Mouse (Mus musculus) neutrophil, adult 5-6 weeks (primary cell): Measurements from ENCODE around the gene Fryl. TPM values are rescaled to one million over a fixed set of nuclear protein-coding genes. Genes with fewer than 3 reads are reported as not detected.

Source experiments
- ATAC-seq: fragments of 151-379, 151-347 bp; 2 replicates; pipeline ENCODE4 v1.8.0; 2017; ENCODE audit warnings: mild to moderate bottlenecking, moderate TSS enrichment; ENCODE audit not compliant: insufficient number of reproducible peaks, poor library complexity, low FRiP score, severe bottlenecking; ENCODE audit errors: extremely low read depth
- total RNA-seq: library from RNA; stranded (forward); fragments of 200-1000 nt; gene quantifications from 2 replicates; pipeline ENCODE4 v1.2.3, GENCODE M21; 2017

The Fryl gene
- total RNA-seq, result 144 and 156 TPM in 2 replicates

DNA sequence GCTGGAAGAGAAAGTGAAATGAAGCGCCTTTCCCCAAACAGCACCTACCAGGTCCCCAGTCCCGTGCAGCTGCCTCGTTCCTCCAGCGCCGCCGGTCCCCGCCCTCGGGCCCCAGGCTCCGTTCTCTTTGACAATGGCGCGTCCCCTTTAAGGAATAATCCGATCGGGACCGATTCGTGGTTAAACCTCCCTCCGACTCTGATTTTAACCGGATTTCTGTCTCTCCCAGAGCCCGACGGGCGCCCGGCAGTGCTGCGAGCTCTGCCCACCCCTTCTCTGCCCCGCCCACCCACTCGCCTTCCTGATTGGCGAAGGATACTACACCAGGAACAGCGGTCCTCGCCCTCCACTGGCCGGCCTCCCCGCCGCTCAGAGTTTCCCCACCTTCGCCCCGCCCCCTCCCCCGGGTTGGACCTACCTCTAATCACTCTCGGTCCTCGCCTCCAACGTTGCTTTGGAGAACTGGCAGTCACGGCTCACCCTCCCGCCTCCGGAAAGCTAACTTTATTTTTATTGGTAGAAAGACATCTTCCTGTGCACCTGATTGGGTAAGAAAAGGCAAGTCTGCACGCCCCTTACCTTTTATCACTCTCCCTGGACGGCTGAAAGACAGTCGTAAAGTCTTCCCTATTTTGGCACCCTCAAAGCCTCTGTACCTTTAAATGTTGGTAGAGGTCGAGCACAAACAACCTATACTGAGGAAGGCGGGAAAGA, at the start of gene Fryl:
Gene Fryl, minus strand, starts transcription at position 268 of the 714 bp plus-strand sequence.
- ATAC-seq, result peak; percentile 93

DNA sequence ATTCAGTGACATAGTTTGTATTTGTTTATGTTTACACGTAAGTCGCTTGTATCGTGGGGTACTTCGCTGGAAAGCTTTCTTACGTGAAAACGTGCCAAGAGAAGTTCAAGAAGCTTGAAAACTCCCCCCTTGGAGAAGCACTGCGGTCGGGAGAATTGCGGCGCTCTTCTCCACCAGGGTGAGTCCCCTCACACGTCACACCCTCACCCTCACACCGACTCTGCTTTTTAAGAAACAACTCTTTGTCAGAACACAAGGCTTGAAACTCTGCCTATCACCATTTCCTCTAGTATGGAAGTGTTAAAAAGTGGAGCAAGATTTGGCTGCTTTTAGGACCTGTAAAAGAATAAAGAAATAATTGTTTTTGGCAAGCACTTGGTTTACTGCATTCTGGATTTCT, 48.1 kb upstream of the Fryl start:
- no peak for ATAC-seq

DNA sequence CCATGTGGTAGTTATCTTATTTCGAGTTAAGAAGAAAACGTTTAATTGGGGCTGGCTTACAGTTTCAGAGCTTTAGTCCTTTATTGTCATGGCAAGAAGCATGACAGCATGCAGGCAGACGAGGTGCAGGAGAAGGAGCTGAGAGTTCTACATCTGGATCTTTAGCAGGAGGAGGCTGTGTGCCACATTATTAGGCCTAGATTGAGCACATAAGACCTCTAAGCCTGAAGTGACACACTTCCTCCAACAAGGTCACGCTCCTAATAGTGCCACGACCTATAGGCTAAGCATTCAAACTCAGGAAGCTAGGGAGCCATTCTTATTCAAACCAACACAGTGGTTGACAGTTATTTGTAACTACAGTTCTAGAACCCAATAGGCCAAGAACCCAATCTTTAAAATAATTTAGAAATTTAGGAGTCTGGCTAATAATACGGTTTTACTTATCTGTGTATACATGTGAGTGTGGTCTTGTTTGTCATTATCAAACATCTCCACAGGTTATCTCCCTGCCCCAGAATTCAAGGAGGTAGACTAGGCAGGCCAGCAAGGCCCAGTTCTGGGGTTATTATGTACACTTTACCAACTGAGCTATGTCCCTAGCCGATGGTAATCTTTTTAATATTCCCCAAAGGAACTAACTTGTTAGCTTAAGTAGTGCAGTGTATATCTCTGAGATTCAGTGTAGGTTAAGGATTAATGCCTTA, 45.3 kb upstream of the Fryl start:
- ATAC-seq, result no peak

DNA sequence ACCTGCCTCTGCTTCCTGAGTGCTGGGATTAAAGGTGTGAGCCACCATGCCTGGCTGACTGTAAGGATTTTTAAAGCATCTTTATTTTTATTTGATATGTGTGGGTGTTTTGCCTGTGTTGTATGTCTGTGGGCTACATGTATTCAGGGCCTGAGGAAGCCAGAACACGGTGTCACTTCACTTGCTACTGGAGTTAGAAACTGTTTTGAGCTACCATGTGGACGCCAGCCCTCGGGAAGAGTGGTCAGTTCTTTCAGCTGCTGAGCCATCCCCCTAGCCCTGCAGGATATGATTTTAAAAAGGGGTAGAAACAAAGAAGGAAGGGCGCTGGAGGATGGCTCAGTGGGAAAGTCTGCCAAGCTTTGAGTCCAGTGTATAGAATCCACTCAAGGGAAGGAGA, 39.5 kb upstream of the Fryl start:
- no peak for ATAC-seq

DNA sequence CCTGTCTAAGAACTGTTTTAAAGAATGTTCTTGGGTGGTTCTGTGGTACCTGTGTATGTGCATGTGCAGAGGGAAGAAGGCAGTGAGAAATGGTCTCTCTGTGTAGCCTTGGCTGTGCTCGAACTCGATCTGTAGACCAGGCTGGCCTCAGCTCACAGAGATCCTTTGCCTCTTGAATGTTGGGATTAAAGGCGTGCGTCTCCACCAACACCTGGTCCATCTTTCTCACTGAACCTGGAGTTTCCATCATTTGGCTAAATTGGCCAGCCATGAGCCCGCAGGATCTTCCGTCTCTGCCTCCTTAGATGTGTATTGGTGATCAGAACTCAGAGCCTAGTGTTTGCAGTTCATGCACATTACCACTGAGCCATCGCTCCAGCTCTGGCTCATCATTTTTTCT, 38.6 kb upstream of the Fryl start:
- no peak for ATAC-seq

DNA sequence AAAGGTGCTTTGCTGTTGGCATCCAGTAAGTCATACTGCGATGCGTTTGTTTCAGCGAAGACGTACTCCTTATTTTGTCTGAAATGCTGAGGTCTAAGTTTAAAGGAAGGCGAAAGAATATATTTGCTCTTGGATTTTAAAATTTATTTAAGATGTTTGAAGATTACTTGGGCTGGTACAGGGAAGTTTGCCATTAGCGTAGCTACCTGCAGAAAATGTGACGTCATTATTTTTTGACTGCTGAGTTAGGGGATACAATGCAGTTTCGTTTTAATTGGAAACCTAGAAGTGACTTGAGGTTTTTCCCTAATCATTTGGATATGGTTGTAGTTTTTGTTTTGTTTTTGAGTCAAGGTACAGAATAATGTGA, 37.0 kb upstream of the Fryl start:
- ATAC-seq, result no peak

DNA sequence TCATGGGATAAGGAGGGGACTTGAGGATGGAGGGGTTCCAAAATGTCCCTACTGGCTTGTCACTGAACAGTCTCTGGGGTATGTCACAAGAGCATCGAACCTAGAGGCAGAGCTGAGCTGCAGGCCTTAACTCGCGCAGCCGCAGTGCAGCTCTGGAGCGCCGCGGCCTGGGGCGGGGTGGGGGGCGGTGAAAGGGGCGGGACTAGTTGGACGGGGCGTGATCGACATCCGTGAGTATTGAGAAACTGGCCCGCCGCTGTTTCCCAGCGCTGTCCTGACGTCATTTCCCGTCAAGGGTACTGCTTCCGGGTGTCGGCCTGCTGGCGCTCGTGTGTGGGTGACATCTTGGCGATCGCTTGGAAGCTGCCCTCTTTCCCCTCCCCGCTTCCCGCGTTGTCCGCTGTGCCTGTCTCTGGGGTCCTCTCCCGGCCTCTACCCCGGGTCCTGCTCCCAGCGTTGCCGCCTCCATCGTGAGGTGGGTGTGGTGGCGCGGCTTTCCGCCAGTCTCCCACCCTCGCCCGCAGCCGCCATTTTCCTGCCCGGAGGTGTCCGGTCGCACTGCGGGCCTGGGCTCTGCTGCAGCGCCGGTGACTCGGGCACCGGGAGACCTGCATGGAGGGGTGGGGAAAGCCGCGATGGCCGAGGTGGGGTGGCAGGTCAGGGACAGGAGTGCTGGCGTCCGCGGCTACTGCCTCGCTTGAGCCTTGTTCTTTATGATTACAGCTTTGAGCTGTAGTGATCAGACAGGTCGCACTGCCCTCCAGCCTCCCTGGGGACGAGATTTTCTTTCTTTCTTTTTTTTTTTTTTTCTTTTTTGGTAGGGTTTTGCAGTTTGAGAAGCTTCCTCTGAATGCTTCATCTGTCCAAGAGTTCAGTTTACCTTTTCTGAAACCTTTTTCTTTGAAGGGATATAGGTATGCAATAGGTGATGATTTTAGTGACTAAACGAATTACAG, 36.4 kb upstream of the Fryl start, which contains the start of gene Ociad1:
Gene Ociad1, plus strand, starts transcription at position 283 of the 956 bp plus-strand sequence.
- ATAC-seq, result peak; percentile 99

DNA sequence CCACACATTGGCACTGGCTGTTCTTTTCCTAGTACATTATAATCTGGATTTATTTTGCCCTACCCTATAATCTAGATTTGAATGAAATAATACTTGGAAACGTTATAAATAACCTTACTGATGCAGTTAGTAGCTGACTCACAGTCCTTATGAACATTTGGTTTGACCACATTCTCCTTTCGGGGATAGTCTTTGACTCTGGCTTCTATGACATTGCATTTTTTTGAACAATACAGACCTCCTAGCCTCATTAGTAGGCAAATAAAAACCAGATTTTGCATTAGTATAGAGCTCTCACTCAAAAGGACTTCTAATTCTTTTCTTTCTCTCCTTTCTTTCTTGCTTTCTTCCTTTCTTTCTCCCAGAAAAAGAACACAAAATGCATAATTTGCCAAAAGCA, 33.5 kb upstream of the Fryl start:
- ATAC-seq, result no peak

DNA sequence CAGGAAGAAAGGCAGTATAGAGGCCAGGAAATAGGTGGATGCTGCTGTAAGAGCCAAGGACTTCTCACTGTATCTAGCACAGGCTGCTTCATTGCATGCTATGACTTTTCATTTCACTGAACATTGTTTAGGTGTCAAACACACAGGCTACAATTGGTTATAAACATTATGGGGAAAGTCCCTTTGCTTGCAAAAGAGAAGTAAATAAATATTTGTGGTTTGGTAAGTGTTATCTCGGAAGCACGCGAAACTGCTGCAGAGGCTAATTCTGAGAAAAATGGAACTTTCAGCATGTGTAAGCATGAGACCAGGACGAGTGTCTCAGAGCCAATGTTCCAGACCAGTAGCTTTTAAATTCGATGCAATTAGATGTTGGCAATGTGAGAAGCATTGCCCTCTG, 30.2 kb upstream of the Fryl start:
- 0 out of 2 replicates have a peak, but pooled peaks have one; percentile 9 for ATAC-seq

DNA sequence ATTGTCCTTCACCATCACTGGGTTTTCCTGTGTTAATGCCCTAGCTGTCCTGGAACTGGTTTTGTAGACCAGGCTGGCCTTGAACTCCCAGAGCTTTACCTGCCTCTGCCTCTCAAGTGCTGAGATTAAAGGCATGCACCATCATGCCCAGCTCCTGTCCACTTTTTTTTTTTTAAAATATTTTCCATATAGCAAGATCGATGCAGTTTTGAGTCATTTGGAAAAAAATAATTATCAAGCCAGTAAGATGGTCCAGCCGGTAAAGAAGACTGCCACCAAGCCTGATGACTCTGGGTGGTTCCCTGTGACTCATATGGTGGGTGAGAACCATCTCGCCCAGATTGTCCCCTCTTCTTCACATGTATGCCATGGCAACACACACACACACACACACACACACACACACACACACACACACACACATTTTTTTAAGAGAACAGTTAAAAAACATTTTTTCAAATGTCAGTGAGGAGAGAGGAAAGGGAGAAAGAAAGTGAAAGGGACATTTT, 29.1 kb upstream of the Fryl start:
- no peak for ATAC-seq

DNA sequence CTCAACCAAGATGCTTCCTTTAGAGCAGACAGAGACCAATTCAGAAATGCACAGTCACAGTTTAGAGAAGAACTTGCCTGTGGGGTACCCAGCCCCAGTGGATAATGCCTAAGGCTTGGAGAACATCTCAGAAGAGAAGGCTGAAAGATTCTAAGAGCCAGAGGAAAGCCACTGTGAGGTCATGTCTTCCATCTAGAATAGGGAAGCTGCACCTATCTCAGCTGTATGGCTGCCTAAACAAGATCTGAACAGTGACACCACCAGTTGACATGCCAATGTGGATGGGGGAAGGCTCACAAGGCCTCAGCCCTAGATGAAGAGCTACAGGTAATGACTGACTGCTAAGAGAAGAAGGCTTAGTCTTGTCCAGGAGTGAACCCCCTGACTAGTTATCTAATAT, 27.6 kb upstream of the Fryl start:
- no peak for ATAC-seq

DNA sequence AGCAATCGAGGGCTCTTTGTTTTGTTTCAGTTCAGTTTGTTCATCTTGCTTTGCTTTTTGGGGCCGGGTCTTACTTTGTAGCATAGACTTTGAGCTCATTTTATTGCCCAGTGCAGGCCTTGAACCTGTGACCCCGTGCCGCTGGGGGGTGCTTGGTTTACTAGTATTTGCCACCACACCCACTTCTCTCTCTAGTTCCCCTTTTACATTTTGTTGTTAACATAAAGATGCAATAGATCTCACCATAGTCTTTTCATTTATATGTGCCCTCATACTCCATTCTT, 24.1 kb upstream of the Fryl start:
- no peak for ATAC-seq

DNA sequence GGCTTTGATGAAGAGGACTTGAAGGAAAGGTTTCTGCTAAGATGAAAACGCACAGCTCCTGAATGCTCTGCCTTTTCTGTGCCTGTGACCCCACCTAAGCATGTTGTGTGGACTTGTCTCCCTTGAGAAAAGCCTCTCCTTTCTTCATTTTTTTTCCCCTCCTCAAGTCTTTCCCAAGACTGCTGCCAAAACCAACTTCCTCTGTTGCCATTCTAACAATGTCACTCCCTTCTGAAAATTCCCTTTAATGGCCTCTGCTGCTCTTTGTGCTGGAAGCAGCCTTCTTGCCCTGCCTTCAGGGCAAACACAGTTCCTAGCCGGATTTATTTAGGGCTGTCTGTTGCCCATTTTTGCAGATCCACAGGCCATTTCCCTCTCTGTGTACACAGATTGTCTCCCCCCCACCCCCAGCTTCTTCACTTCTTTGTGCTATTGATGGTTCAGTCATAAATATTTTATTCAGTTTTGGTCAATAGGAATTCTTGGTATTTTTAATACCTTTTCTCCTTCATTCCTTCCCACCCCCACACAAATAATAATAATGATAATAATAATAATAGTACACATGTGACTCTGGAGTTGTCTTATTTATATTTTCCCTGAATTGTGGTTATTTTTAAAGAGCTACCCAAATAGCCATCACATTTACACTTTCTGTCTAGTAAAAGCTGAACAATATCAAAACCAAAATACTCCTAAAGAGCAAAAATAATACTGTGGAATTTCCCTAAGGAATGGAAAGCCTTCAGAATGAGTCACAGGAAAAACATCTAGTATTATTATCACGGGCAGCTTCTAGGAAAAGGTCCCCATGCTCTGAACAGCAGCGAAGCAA, 23.5 kb upstream of the Fryl start:
- no peak for ATAC-seq

DNA sequence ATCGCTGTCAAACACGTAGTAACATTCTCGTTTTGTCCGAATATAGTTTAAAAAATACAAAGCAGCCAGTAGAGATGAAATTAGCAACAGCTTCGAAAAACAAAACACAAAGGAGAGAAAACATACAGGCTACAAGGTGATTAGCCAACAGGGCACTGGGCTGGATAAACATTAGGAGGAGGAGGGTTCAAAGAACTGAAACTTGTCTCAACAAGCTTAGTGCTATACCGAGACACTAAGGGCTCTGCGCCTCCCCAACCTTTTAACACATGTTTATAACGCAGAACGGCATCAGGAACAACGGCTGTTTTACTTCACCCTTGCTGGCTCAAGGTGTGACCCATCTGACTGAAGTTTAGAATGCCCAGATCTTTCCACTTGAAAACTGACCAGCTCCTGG, 22.8 kb upstream of the Fryl start:
- ATAC-seq, result no peak

DNA sequence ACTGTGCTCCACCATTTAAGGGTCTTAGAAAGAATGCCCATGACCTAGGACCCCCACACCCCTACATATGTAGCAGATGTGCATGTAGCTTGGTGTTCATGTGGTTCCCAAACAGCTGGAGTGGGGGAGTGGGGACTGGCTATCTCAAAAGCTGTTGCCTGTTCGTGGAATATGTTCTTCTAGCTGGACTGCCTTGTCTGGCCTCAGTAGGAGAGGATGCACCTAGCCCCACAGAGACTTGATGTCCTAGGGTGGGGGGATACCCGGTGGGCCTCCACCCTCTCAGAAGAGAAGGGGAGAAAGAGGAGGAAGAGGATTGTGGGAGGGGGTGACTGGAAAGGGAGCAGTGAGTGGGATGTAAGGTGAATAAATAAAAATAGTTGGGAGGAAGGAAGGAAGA, 18.5 kb upstream of the Fryl start:
- no peak for ATAC-seq

DNA sequence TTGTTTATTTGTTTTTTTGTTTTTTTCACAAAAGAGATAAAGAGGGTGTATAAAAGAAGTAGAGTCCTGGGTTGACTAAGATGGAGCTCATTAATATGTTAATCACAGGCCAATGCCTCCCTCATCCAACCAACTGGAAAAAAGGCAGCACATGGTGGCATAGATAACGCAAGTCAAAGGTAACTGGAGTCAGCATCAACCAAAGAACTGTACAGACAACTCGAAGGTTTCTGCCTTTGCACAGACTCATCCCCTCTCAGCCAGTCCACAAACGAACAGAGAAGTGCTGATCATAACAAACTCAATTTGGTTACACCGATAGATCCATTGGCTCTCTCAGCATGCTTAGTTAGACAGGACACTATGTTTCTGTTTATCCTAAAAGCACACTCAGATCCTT, 16.8 kb upstream of the Fryl start:
- ATAC-seq, result no peak

DNA sequence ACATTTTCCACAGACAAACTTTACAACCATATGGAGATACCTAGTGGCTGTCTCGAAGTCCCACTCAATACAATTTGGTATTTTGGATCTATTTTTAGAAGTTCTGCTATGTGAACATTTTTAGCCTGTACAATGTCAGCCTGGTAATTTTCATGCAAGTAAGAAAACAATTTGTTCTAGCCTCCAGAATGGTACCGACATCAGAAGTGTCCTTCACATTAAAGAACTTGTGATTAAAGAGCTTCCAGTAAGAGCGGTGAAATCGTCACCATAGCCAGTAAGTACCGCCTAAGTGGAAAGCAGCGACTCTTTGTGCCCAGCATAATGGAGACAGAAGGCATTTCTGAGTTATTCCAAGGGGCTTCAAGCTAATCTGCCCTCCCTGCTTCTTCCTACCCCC, 14.2 kb upstream of the Fryl start:
- no peak for ATAC-seq

DNA sequence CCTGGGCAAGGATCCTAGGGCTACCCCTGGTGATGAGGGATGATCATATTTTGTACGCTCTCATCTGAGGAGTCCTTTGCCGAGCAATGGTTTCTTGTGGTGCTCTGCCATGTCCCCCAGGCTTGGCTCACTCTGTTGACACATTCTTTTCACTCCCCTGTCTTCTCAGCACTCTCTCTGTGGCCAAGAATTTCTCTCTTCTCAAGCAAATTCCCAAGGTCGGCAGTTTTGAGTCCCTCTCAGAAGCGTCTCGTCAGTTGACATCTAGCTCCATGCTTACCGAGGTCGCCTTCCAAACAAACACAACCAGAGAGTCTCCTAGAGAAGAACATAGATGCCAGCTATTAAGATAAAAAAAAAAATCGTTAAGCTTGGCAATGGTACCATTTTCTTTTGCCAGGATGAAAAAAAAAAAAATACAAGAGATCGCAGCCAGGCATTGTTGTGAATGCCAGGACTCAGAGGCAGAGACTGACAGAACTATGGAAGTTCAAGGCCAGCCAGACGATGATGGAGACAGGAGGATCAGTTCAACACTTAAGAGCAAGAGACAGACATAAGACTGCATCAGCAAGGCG, 12.3 kb upstream of the Fryl start:
- no peak for ATAC-seq
